Mouse (Mus musculus) cortical plate, adult 2 months (tissue): ENCODE data around the gene Dzank1.

Experiments
- CTCF ChIP-seq: fragments of 200-500 bp; IDR thresholded peaks from 2 replicates; pipeline ENCODE4 v1.5.1; 2011; ENCODE audit warnings: mild to moderate bottlenecking, control low read depth, low read length; ENCODE audit not compliant: insufficient read depth; ENCODE audit errors: extremely low read depth
- POLR2A ChIP-seq: fragments of 200-500 bp; IDR thresholded peaks from 2 replicates; pipeline ENCODE4 v1.6.1; 2011; ENCODE audit warnings: mild to moderate bottlenecking, low read length, control low read depth; ENCODE audit not compliant: insufficient read depth; ENCODE audit errors: extremely low read depth

GRCm38 (mm10) chr2:144545061-144545460 is 17.8 kb upstream of the Dzank1 start:
- TF ChIP-seq POLR2A = no peak
- TF ChIP-seq CTCF = no peak
